Mouse (Mus musculus) ES-E14 (cell line): ENCODE measurements around the gene Prickle1.

ENCODE experiments used
- CHD2 ChIP-seq: IDR thresholded peaks from 2 replicates; pipeline ENCODE4 v1.6.1; 2014; ENCODE audit warnings: mild to moderate bottlenecking, low read depth, low read length, inconsistent platforms
- HCFC1 ChIP-seq: IDR thresholded peaks from 2 replicates; pipeline ENCODE4 v1.6.1; 2012; ENCODE audit warnings: low read length, inconsistent platforms, borderline replicate concordance; ENCODE audit not compliant: insufficient read depth
- MAFK ChIP-seq: IDR thresholded peaks from 2 replicates; pipeline ENCODE4 v1.6.1; 2014; ENCODE audit warnings: mild to moderate bottlenecking, low read depth, low read length, inconsistent platforms; ENCODE audit not compliant: insufficient read depth

GRCm38 (mm10) chr15:93503201-93503745, 92.4 kb downstream of the Prickle1 start:
- TF ChIP-seq HCFC1 = no peak
- no peak for TF ChIP-seq CHD2
- no peak for TF ChIP-seq MAFK
